Comparison of ENCODE assay signal across 8 mouse cellular contexts in genomic region chr7:90128631-90129200, GRCm38 (mm10). TPM values are rescaled to one million over a fixed set of nuclear protein-coding genes. Genes with fewer than 3 reads are reported as not detected.
DNase-seq lines count a peak whose midpoint lies in the region; ATAC-seq and TF ChIP-seq lines count a peak whose summit lies in the region.

No protein-coding gene starts in this region.

- no peak for DNase-seq in left cerebral cortex, adult 2 months (ENCODE audit: extremely low spot score in 1 of 2, low spot score in 2 of 2)
- no peak for DNase-seq in left cerebral cortex, postnatal 36 days (ENCODE audit: low spot score in 2 of 2)
- no peak for DNase-seq in embryonic facial prominence, embryonic 10.5 days (ENCODE audit: low spot score)
- no peak for DNase-seq in midbrain, postnatal 0 days (ENCODE audit: low spot score)
- DNase-seq in frontal cortex, postnatal 36 days (ENCODE audit: low spot score in 2 of 2), result no peak
- DNase-seq in thymus, adult 18-20 months, result no peak
- DNase-seq in right cerebral cortex, postnatal 10 days (ENCODE audit: low spot score in 2 of 2), result no peak

- peak overlapping the region; percentile 100; the same call in 1 of the 2 replicates for H3K9ac ChIP-seq in hindbrain, embryonic 16.5 days (ENCODE audit: low read depth, low read length)
- peak overlapping the region; percentile 94 for H3K9ac ChIP-seq in midbrain, postnatal 0 days (replicated peaks; ENCODE audit: low read length, poor library complexity, severe bottlenecking)

- H3K4me3 ChIP-seq in left cerebral cortex, adult 2 months, result peak overlapping the region; percentile 96
- H3K4me3 ChIP-seq in embryonic facial prominence, embryonic 10.5 days, result peak overlapping the region; percentile 98
- H3K4me3 ChIP-seq in hindbrain, embryonic 16.5 days (ENCODE audit: low read length), result peak overlapping the region; percentile 95; the same call in 1 of the 2 replicates
- H3K4me3 ChIP-seq in midbrain, postnatal 0 days (ENCODE audit: low read depth, low read length), result peak overlapping the region; percentile 97

- H3K4me1 ChIP-seq in embryonic facial prominence, embryonic 10.5 days, result peaks cover 24% of the 10 kb centered on the region
- H3K4me1 ChIP-seq in hindbrain, embryonic 16.5 days (ENCODE audit: control insufficient read depth, insufficient read depth, low read depth, low read length), result peaks cover 4% of the 10 kb centered on the region
- peaks cover 3% of the 10 kb centered on the region; the same call in 1 of the 2 replicates for H3K4me1 ChIP-seq in midbrain, postnatal 0 days (ENCODE audit: insufficient read depth, low read length)

- H3K9me3 ChIP-seq in embryonic facial prominence, embryonic 10.5 days, result no peaks in the 10 kb centered on the region
- no peaks in the 10 kb centered on the region for H3K9me3 ChIP-seq in hindbrain, embryonic 16.5 days (ENCODE audit: control insufficient read depth, low read length)
- no peaks in the 10 kb centered on the region for H3K9me3 ChIP-seq in midbrain, postnatal 0 days (ENCODE audit: low read length)

- 82% methylated on average over 8 of the region's 8 CpGs for WGBS in embryonic facial prominence, embryonic 10.5 days
- WGBS in hindbrain, embryonic 16.5 days, result 73% methylated on average over 8 of the region's 8 CpGs
- WGBS in midbrain, postnatal 0 days, result 69% methylated on average over 8 of the region's 8 CpGs

- no peaks in the 10 kb centered on the region for H3K27me3 ChIP-seq in embryonic facial prominence, embryonic 10.5 days (replicated peaks; ENCODE audit: low read depth, poor library complexity, severe bottlenecking)
- H3K27me3 ChIP-seq in hindbrain, embryonic 16.5 days (replicated peaks; ENCODE audit: control insufficient read depth, insufficient read depth, low read length), result no peaks in the 10 kb centered on the region
- no peaks in the 10 kb centered on the region for H3K27me3 ChIP-seq in midbrain, postnatal 0 days (ENCODE audit: insufficient read depth, low read length)

- 0 out of 2 replicates have a peak, but pooled peaks cover 3% of the 10 kb centered on the region for H3K36me3 ChIP-seq in embryonic facial prominence, embryonic 10.5 days (replicated peaks)
- H3K36me3 ChIP-seq in hindbrain, embryonic 16.5 days (ENCODE audit: control insufficient read depth, insufficient read depth, low read length), result no peaks in the 10 kb centered on the region
- no peaks in the 10 kb centered on the region for H3K36me3 ChIP-seq in midbrain, postnatal 0 days (ENCODE audit: insufficient read depth, low read length)

- H3K27ac ChIP-seq in left cerebral cortex, adult 2 months, result peak overlapping the region; percentile 99
- H3K27ac ChIP-seq in embryonic facial prominence, embryonic 10.5 days (replicated peaks), result peak overlapping the region; percentile 98
- H3K27ac ChIP-seq in hindbrain, embryonic 16.5 days (ENCODE audit: low read depth, low read length), result peak overlapping the region; percentile 98
- peak overlapping the region; percentile 92 for H3K27ac ChIP-seq in midbrain, postnatal 0 days (ENCODE audit: low read depth, low read length)

- ATAC-seq in hindbrain, embryonic 16.5 days, result no peak
- no peak for ATAC-seq in midbrain, postnatal 0 days (ENCODE audit: low FRiP score)

- intact Hi-C loops in left cerebral cortex, adult 2 months (cut with DNase I), result no loop called here
- intact Hi-C loops in left cerebral cortex, postnatal 36 days (cut with DNase I), result no loop called here

- peak overlapping the region; percentile 58 for H3K4me2 ChIP-seq in hindbrain, embryonic 16.5 days (ENCODE audit: low read length)
- H3K4me2 ChIP-seq in midbrain, postnatal 0 days (ENCODE audit: low read depth, low read length, poor library complexity, severe bottlenecking), result peak overlapping the region; percentile 57

- no peak for TF ChIP-seq CTCF in left cerebral cortex, adult 2 months (IDR thresholded peaks at IDR 0.05)
- no peak for TF ChIP-seq CTCF in midbrain, postnatal 0 days (IDR thresholded peaks at IDR 0.05)

RNA-seq across cellular contexts. Expression of gene Picalm, which starts 1.3 kb away (rescaled TPM):
- total RNA-seq in left cerebral cortex, adult 2 months (2021), result 100 to 1,000 TPM; 143 to 144 TPM
- 100 to 1,000 TPM; 132 to 152 TPM for total RNA-seq in left cerebral cortex, postnatal 36 days (2021)
- polyA plus RNA-seq in embryonic facial prominence, embryonic 10.5 days (2016; fragmentation: Nextera tagmentation; extraction: Ambion mirVana), result 29.0 and 30.3 TPM in 2 replicates
- polyA plus RNA-seq in hindbrain, embryonic 16.5 days (2015; fragmentation: Nextera tagmentation; extraction: Ambion mirVana), result 34.4 and 35.6 TPM in 2 replicates
- 173 and 215 TPM in 2 replicates for total RNA-seq in midbrain, postnatal 0 days (2014; rRNA removed)
- polyA plus RNA-seq in midbrain, postnatal 0 days (2015; fragmentation: Nextera tagmentation; extraction: Ambion mirVana), result 20.2 and 24.8 TPM in 2 replicates
